Mouse (Mus musculus): ENCODE measurements at regions not wholly inside any gene's neighbourhood (a gene's known extent, or its start where the extent isn't known, plus 50 kb on each side); places are given as distances from the start of the nearest gene placed in this dataset.

- H3K27me3 ChIP-seq (ENCODE audit: control insufficient read depth, insufficient read depth, low read length) = no peaks in the 10 kb centered on the region
- no peak overlapping the region for H3K4me3 ChIP-seq (ENCODE audit: low read length)
- 78% methylated on average over 3 of the region's 3 CpGs for WGBS
- H3K4me1 ChIP-seq (ENCODE audit: control insufficient read depth, insufficient read depth, low read length) = no peaks in the 10 kb centered on the region
- no peak for ATAC-seq (ENCODE audit: low FRiP score, low TSS enrichment)
- no peak overlapping the region for H3K9ac ChIP-seq (ENCODE audit: low read depth, low read length)
- no peak overlapping the region for H3K27ac ChIP-seq (ENCODE audit: low read depth, low read length)
- H3K4me2 ChIP-seq (replicated peaks; ENCODE audit: low read depth, low read length) = no peak overlapping the region
- no peaks in the 10 kb centered on the region for H3K36me3 ChIP-seq (ENCODE audit: control insufficient read depth, insufficient read depth, low read length)
- no peaks in the 10 kb centered on the region for H3K9me3 ChIP-seq (ENCODE audit: control insufficient read depth, low read length)
These were observed 76.9 kb downstream of the Lhx9 start for GRCm38 (mm10) chr1:138771307-138772011.

- H3K4me2 ChIP-seq (replicated peaks; ENCODE audit: low read depth, low read length) = no peak overlapping the region
- H3K9me3 ChIP-seq (ENCODE audit: control insufficient read depth, low read length) = no peaks in the 10 kb centered on the region
- no peak overlapping the region for H3K4me3 ChIP-seq (ENCODE audit: low read length)
- 77% methylated on average over 7 of the region's 7 CpGs for WGBS
- H3K4me1 ChIP-seq (ENCODE audit: control insufficient read depth, insufficient read depth, low read length) = no peaks in the 10 kb centered on the region
- H3K36me3 ChIP-seq (ENCODE audit: control insufficient read depth, insufficient read depth, low read length) = no peaks in the 10 kb centered on the region
- ATAC-seq (ENCODE audit: low FRiP score, low TSS enrichment) = no peak
- no peak overlapping the region for H3K9ac ChIP-seq (ENCODE audit: low read depth, low read length)
- no peak overlapping the region for H3K27ac ChIP-seq (ENCODE audit: low read depth, low read length)
- H3K27me3 ChIP-seq (ENCODE audit: control insufficient read depth, insufficient read depth, low read length) = no peaks in the 10 kb centered on the region
These were observed 85.5 kb downstream of the Lhx9 start for GRCm38 (mm10) chr1:138762876-138763275.

- no peaks in the 10 kb centered on the region for H3K9me3 ChIP-seq (ENCODE audit: control insufficient read depth, low read length)
- H3K27me3 ChIP-seq (ENCODE audit: control insufficient read depth, insufficient read depth, low read length) = no peaks in the 10 kb centered on the region
- no peaks in the 10 kb centered on the region for H3K4me1 ChIP-seq (ENCODE audit: control insufficient read depth, insufficient read depth, low read length)
- H3K4me3 ChIP-seq (ENCODE audit: low read length) = no peak overlapping the region
- no peaks in the 10 kb centered on the region for H3K36me3 ChIP-seq (ENCODE audit: control insufficient read depth, insufficient read depth, low read length)
- no peak overlapping the region for H3K27ac ChIP-seq (ENCODE audit: low read depth, low read length)
- ATAC-seq (ENCODE audit: low FRiP score, low TSS enrichment) = no peak
- no peak overlapping the region for H3K4me2 ChIP-seq (replicated peaks; ENCODE audit: low read depth, low read length)
- H3K9ac ChIP-seq (ENCODE audit: low read depth, low read length) = no peak overlapping the region
These were observed 90.6 kb downstream of the Lhx9 start for GRCm38 (mm10) chr1:138757777-138758176.

DNA sequence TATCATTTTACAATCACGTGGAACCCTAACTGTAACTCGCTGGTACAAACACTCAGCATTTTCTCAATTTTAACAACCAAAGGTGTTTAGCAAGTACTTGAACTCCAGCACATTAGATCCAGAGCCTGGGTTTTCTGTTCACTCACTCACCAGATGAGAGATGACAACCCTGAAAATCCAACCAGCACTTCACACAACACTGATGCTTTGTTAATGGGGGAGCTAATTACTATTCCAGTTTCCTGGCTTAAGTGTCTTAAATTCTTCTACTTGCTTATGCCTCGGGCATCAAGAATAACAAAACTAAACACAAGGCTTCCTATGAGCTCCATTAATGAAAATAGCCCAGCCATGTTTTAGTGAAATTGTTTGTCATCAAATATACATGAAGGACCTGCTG is 113.4 kb upstream of the Nek7 start:
- no peak for ATAC-seq (ENCODE audit: low FRiP score, low TSS enrichment)
- Histone ChIP-seq H3K9me3 (ENCODE audit: control insufficient read depth, low read length) (no peaks in the 10 kb centered on the region), H3K27me3 (ENCODE audit: control insufficient read depth, insufficient read depth, low read length) (no peaks in the 10 kb centered on the region), H3K27ac (ENCODE audit: low read depth, low read length) (no peak overlapping the region), H3K4me2 (replicated peaks; ENCODE audit: low read depth, low read length) (no peak overlapping the region), H3K4me3 (ENCODE audit: low read length) (no peak overlapping the region), H3K36me3 (ENCODE audit: control insufficient read depth, insufficient read depth, low read length) (no peaks in the 10 kb centered on the region), H3K9ac (ENCODE audit: low read depth, low read length) (no peak overlapping the region), H3K4me1 (ENCODE audit: control insufficient read depth, insufficient read depth, low read length) (no peaks in the 10 kb centered on the region)
- 72% methylated on average over 3 of the region's 3 CpGs for WGBS

- ATAC-seq (ENCODE audit: low FRiP score, low TSS enrichment) = peak; percentile 78; the same call in 1 of the 2 replicates
- Histone ChIP-seq H3K4me1 (ENCODE audit: control insufficient read depth, insufficient read depth, low read length) (no peaks in the 10 kb centered on the region), H3K36me3 (ENCODE audit: control insufficient read depth, insufficient read depth, low read length) (no peaks in the 10 kb centered on the region), H3K4me2 (replicated peaks; ENCODE audit: low read depth, low read length) (peak overlapping the region; percentile 17; the same call in 1 of the 2 replicates), H3K27me3 (ENCODE audit: control insufficient read depth, insufficient read depth, low read length) (no peaks in the 10 kb centered on the region), H3K9me3 (ENCODE audit: control insufficient read depth, low read length) (no peaks in the 10 kb centered on the region), H3K9ac (ENCODE audit: low read depth, low read length) (no peak overlapping the region), H3K4me3 (ENCODE audit: low read length) (no peak overlapping the region), H3K27ac (ENCODE audit: low read depth, low read length) (no peak overlapping the region)
- 16% methylated on average over 12 of the region's 12 CpGs for WGBS
These were observed 111.1 kb upstream of the Nek7 start for GRCm38 (mm10) chr1:138731008-138731407.

DNA sequence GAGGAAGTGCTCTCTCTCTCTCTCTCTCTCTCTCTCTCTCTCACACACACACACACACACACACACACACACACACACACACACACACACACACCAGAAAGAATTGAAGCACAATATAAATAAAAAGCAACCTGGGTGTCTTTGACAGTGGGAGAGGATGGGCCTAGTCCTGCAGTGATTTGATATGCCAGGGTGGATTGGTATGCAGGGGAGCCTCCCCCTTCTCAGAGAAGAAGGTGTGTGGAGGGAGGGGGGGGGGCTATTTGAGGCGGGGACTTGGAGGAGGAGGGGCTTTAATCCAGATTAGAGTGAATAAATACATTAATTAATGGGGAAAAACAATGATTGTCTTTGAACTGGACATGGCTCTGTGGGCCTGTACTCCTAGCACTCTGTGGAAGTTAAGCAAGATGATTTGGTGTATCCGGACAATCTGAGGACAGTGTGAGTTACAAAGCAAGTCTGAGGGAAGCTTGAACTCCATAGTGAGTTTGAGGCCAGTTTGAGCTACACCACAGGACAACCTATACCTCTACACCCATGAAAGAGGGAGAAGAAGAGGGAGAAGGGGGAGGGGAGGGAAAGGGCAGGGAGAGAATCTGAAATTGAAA is 109.3 kb upstream of the Nek7 start:
- Histone ChIP-seq H3K36me3 (ENCODE audit: control insufficient read depth, insufficient read depth, low read length) (no peaks in the 10 kb centered on the region), H3K9ac (ENCODE audit: low read depth, low read length) (no peak overlapping the region), H3K27ac (ENCODE audit: low read depth, low read length) (no peak overlapping the region), H3K9me3 (ENCODE audit: control insufficient read depth, low read length) (no peaks in the 10 kb centered on the region), H3K4me1 (ENCODE audit: control insufficient read depth, insufficient read depth, low read length) (no peaks in the 10 kb centered on the region), H3K4me2 (replicated peaks; ENCODE audit: low read depth, low read length) (no peak overlapping the region), H3K27me3 (ENCODE audit: control insufficient read depth, insufficient read depth, low read length) (no peaks in the 10 kb centered on the region), H3K4me3 (ENCODE audit: low read length) (no peak overlapping the region)
- WGBS = 54% methylated on average over 2 of the region's 2 CpGs
- peak; percentile 68 for ATAC-seq (ENCODE audit: low FRiP score, low TSS enrichment)

DNA sequence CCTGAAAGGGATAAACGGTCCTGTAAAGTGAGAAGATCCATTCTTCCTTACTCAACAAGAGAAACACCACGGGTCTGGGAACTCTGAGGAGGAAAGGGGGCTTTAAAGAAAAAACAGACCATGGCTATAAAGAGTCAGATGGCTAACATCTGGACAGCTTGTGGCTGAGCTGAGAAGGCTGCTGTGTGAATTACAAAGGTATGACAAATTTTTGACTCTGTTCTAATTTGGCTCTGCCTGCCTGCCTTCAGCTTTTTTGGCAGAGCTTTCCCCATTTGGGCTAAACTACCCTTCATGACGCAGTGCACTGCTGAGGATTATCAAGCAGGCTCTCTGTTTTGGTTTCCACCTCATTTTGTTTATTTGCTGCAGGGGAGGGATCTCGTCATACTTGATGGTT is 100.8 kb upstream of the Nek7 start:
- Histone ChIP-seq H3K4me1 (ENCODE audit: control insufficient read depth, insufficient read depth, low read length) (0 out of 2 replicates have a peak, but pooled peaks cover 3% of the 10 kb centered on the region), H3K9me3 (ENCODE audit: control insufficient read depth, low read length) (no peaks in the 10 kb centered on the region), H3K36me3 (ENCODE audit: control insufficient read depth, insufficient read depth, low read length) (no peaks in the 10 kb centered on the region), H3K4me2 (replicated peaks; ENCODE audit: low read depth, low read length) (no peak overlapping the region), H3K27me3 (ENCODE audit: control insufficient read depth, insufficient read depth, low read length) (no peaks in the 10 kb centered on the region), H3K4me3 (ENCODE audit: low read length) (no peak overlapping the region), H3K27ac (ENCODE audit: low read depth, low read length) (no peak overlapping the region), H3K9ac (ENCODE audit: low read depth, low read length) (no peak overlapping the region)
- ATAC-seq (ENCODE audit: low FRiP score, low TSS enrichment) = no peak
- 30% methylated on average over 4 of the region's 4 CpGs for WGBS

DNA sequence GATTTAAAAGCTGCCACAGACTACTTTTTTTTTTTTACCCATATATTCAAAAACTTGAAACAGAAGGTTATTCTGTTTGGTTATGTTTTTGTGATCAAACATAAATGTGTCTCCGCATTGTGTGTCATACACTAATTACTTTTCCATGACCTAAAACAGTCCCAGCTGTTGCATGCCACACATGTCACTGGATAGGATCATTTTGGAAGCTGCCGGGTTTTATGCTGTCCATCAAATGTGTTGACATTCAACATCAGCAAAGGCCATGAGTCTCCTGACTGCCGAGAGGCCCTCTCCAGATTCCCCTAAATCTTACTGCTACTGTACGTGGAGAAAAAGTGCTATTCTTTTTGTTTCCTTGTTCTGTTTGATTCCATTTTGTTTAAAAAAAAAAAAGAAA is 99.4 kb upstream of the Nek7 start:
- no peak overlapping the region for H3K4me3 ChIP-seq (ENCODE audit: low read length)
- 46% methylated on average over 4 of the region's 4 CpGs for WGBS
- H3K9ac ChIP-seq (ENCODE audit: low read depth, low read length) = no peak overlapping the region
- H3K4me2 ChIP-seq (replicated peaks; ENCODE audit: low read depth, low read length) = no peak overlapping the region
- H3K4me1 ChIP-seq (ENCODE audit: control insufficient read depth, insufficient read depth, low read length) = 0 out of 2 replicates have a peak, but pooled peaks cover 3% of the 10 kb centered on the region
- no peaks in the 10 kb centered on the region for H3K9me3 ChIP-seq (ENCODE audit: control insufficient read depth, low read length)
- ATAC-seq (ENCODE audit: low FRiP score, low TSS enrichment) = no peak
- no peak overlapping the region for H3K27ac ChIP-seq (ENCODE audit: low read depth, low read length)
- no peaks in the 10 kb centered on the region for H3K27me3 ChIP-seq (ENCODE audit: control insufficient read depth, insufficient read depth, low read length)
- no peaks in the 10 kb centered on the region for H3K36me3 ChIP-seq (ENCODE audit: control insufficient read depth, insufficient read depth, low read length)

GRCm38 (mm10) chr1:138716991-138717390 is 97.0 kb upstream of the Nek7 start:
- Histone ChIP-seq H3K9ac (ENCODE audit: low read depth, low read length) (no peak overlapping the region), H3K4me2 (replicated peaks; ENCODE audit: low read depth, low read length) (no peak overlapping the region), H3K27ac (ENCODE audit: low read depth, low read length) (no peak overlapping the region), H3K4me3 (ENCODE audit: low read length) (no peak overlapping the region), H3K36me3 (ENCODE audit: control insufficient read depth, insufficient read depth, low read length) (no peaks in the 10 kb centered on the region), H3K4me1 (ENCODE audit: control insufficient read depth, insufficient read depth, low read length) (0 out of 2 replicates have a peak, but pooled peaks cover 3% of the 10 kb centered on the region), H3K27me3 (ENCODE audit: control insufficient read depth, insufficient read depth, low read length) (no peaks in the 10 kb centered on the region), H3K9me3 (ENCODE audit: control insufficient read depth, low read length) (no peaks in the 10 kb centered on the region)
- no peak for ATAC-seq (ENCODE audit: low FRiP score, low TSS enrichment)
- WGBS = 79% methylated on average over 5 of the region's 5 CpGs

All from kidney, embryonic 14.5 days (tissue).